Mouse (Mus musculus) CH12.LX (cell line): ENCODE data around the gene Adam8. TPM values are rescaled to one million over a fixed set of nuclear protein-coding genes. Genes with fewer than 3 reads are reported as not detected.

Source experiments
- DNase-seq: peaks from one replicate; pipeline ENCODE4 v3.0.0-alpha.2; 2013; ENCODE audit errors: extremely low read depth
- H3K27ac ChIP-seq: 2 replicates; pipeline ENCODE4 v1.5.1; 2012; ENCODE audit warnings: low read depth, mild to moderate bottlenecking, control low read depth, moderate library complexity; ENCODE audit not compliant: insufficient read depth
- H3K27me3 ChIP-seq: replicated peaks from 2 replicates; pipeline ENCODE3; 2012; ENCODE audit warnings: inconsistent platforms
- H3K36me3 ChIP-seq, 2 experiments: replicated peaks in 1 of 2; 2 replicates each; pipeline versions ENCODE3 to v1.6.1; 2012; ENCODE audit warnings: inconsistent platforms in 1 of 2, low read length in 1 of 2, mild to moderate bottlenecking in 1 of 2, mixed read lengths in 1 of 2, moderate library complexity in 1 of 2; ENCODE audit not compliant: control insufficient read depth in 1 of 2, insufficient read depth in 1 of 2
- H3K4me1 ChIP-seq, 2 experiments: 2 replicates each; pipeline ENCODE4 v1.6.1; 2012; ENCODE audit warnings: inconsistent platforms in 1 of 2, moderate library complexity in 1 of 2; ENCODE audit not compliant: insufficient read depth in 2 of 2, control insufficient read depth in 1 of 2
- H3K4me2 ChIP-seq: 2 replicates; pipeline ENCODE4 v1.6.1; 2012; ENCODE audit warnings: low read depth, mild to moderate bottlenecking, control low read depth; ENCODE audit not compliant: poor library complexity, insufficient read depth, severe bottlenecking
- H3K4me3 ChIP-seq, 3 experiments: fragments of 150-350 bp in 1 of 3; sonication (generic) in 1 of 3; replicated peaks in 1 of 3; 2 replicates each; pipeline versions ENCODE3 to v1.5.1; 2011 to 2012; ENCODE audit warnings: low read depth in 2 of 3, low read length in 2 of 3, mild to moderate bottlenecking in 2 of 3, moderate library complexity in 2 of 3, control low read depth in 1 of 3, improper control_type of control experiment in 1 of 3, inconsistent platforms in 1 of 3, mixed read lengths in 1 of 3; ENCODE audit not compliant: poor library complexity in 1 of 3
- H3K79me2 ChIP-seq: replicated peaks from 2 replicates; pipeline ENCODE4 v1.6.1; 2012; ENCODE audit warnings: mild to moderate bottlenecking, moderate library complexity; ENCODE audit not compliant: control insufficient read depth, poor library complexity, insufficient read depth, severe bottlenecking; ENCODE audit errors: extremely low read depth
- H3K9ac ChIP-seq: 2 replicates; pipeline ENCODE4 v1.6.1; 2012; ENCODE audit warnings: low read depth, mild to moderate bottlenecking, control low read depth, moderate library complexity; ENCODE audit not compliant: insufficient read depth
- H3K9me3 ChIP-seq: replicated peaks from 2 replicates; pipeline ENCODE3; 2012; ENCODE audit warnings: low read length, inconsistent platforms, mixed read lengths
- BHLHE40 ChIP-seq: IDR thresholded peaks from 2 replicates; pipeline ENCODE4 v1.6.1; 2011; ENCODE audit warnings: mild to moderate bottlenecking, low read depth, low read length, improper control_type of control experiment
- CHD2 ChIP-seq: IDR thresholded peaks from 2 replicates; pipeline ENCODE4 v1.6.1; 2011; ENCODE audit warnings: low read length, improper control_type of control experiment
- E2F4 ChIP-seq: IDR thresholded peaks from 2 replicates; pipeline ENCODE4 v1.6.1; 2011; ENCODE audit warnings: low read depth, low read length, improper control_type of control experiment; ENCODE audit not compliant: insufficient replicate concordance
- ELF1 ChIP-seq: IDR thresholded peaks from 2 replicates; pipeline ENCODE4 v1.6.1; 2014; ENCODE audit warnings: low read depth, mild to moderate bottlenecking, inconsistent platforms, low read length, improper control_type of control experiment
- EP300 ChIP-seq: IDR thresholded peaks from 2 replicates; pipeline ENCODE4 v1.6.1; 2011; ENCODE audit warnings: low read length, improper control_type of control experiment
- ETS1 ChIP-seq: conservative IDR thresholded peaks from 2 replicates; pipeline ENCODE4 v1.6.1; 2012; ENCODE audit warnings: low read depth, mild to moderate bottlenecking, inconsistent platforms, low read length, improper control_type of control experiment, moderate library complexity
- GABPA ChIP-seq: IDR thresholded peaks from 2 replicates; pipeline ENCODE4 v1.6.1; 2012; ENCODE audit warnings: low read depth, low read length, improper control_type of control experiment, inconsistent platforms; ENCODE audit not compliant: insufficient replicate concordance
- IRF4 ChIP-seq: IDR thresholded peaks from 2 replicates; pipeline ENCODE4 v1.6.1; 2014; ENCODE audit warnings: low read depth, mild to moderate bottlenecking, inconsistent platforms, low read length, improper control_type of control experiment
- JUN ChIP-seq: IDR thresholded peaks from 2 replicates; pipeline ENCODE4 v1.6.1; 2011; ENCODE audit warnings: low read depth, mild to moderate bottlenecking, low read length, improper control_type of control experiment, moderate library complexity; ENCODE audit not compliant: insufficient read depth
- MAFK ChIP-seq: IDR thresholded peaks from 2 replicates; pipeline ENCODE4 v1.6.1; 2011; ENCODE audit warnings: low read length, improper control_type of control experiment; ENCODE audit not compliant: insufficient replicate concordance
- MAZ ChIP-seq: IDR thresholded peaks from 2 replicates; pipeline ENCODE4 v1.6.1; 2012; ENCODE audit warnings: low read depth, mild to moderate bottlenecking, inconsistent platforms, low read length, improper control_type of control experiment, moderate library complexity
- MXI1 ChIP-seq: IDR thresholded peaks from 2 replicates; pipeline ENCODE4 v1.6.1; 2011; ENCODE audit warnings: mild to moderate bottlenecking, low read depth, low read length, improper control_type of control experiment
- MYC ChIP-seq: IDR thresholded peaks from 2 replicates; pipeline ENCODE4 v1.6.1; 2011; ENCODE audit warnings: low read depth, mild to moderate bottlenecking, improper control_type of control experiment, low read length
- NELFE ChIP-seq: IDR thresholded peaks from 2 replicates; pipeline ENCODE4 v1.6.1; 2011; ENCODE audit warnings: low read depth, low read length, improper control_type of control experiment
- NRF1 ChIP-seq: IDR thresholded peaks from 2 replicates; pipeline ENCODE4 v1.6.1; 2014; ENCODE audit warnings: low read depth, mild to moderate bottlenecking, inconsistent platforms, low read length, improper control_type of control experiment, moderate library complexity
- PAX5 ChIP-seq: IDR thresholded peaks from 2 replicates; pipeline ENCODE4 v1.6.1; 2012; ENCODE audit warnings: low read length, inconsistent platforms, mixed read lengths
- POLR2A ChIP-seq: IDR thresholded peaks from 2 replicates; pipeline ENCODE4 v1.6.1; 2011; ENCODE audit warnings: low read depth, mild to moderate bottlenecking, improper control_type of control experiment, low read length
- POLR2AphosphoS2 ChIP-seq: IDR thresholded peaks from 2 replicates; pipeline ENCODE4 v1.6.1; 2011; ENCODE audit warnings: low read depth, low read length, improper control_type of control experiment
- RCOR1 ChIP-seq: conservative IDR thresholded peaks from 2 replicates; pipeline ENCODE4 v1.6.1; 2012; ENCODE audit warnings: low read depth, mild to moderate bottlenecking, inconsistent platforms, low read length, improper control_type of control experiment
- TBP ChIP-seq: conservative IDR thresholded peaks from 2 replicates; pipeline ENCODE4 v1.6.1; 2011; ENCODE audit warnings: low read depth, low read length, improper control_type of control experiment
- TCF12 ChIP-seq: IDR thresholded peaks from 2 replicates; pipeline ENCODE4 v1.6.1; 2014; ENCODE audit warnings: low read depth, mild to moderate bottlenecking, inconsistent platforms, low read length, improper control_type of control experiment
- UBTF ChIP-seq: IDR thresholded peaks from 2 replicates; pipeline ENCODE4 v1.6.1; 2012; ENCODE audit warnings: low read depth, mild to moderate bottlenecking, inconsistent platforms, low read length, improper control_type of control experiment, moderate library complexity
- USF1 ChIP-seq: IDR thresholded peaks from 2 replicates; pipeline ENCODE4 v1.6.1; 2014; ENCODE audit warnings: low read depth, mild to moderate bottlenecking, inconsistent platforms, low read length, improper control_type of control experiment
- USF2 ChIP-seq: conservative IDR thresholded peaks from 2 replicates; pipeline ENCODE4 v1.6.1; 2011; ENCODE audit warnings: low read depth, low read length, improper control_type of control experiment
- ZC3H11A ChIP-seq: IDR thresholded peaks from 2 replicates; pipeline ENCODE4 v1.6.1; 2012; ENCODE audit warnings: low read depth, mild to moderate bottlenecking, inconsistent platforms, low read length, improper control_type of control experiment
- ZKSCAN1 ChIP-seq: IDR thresholded peaks from 2 replicates; pipeline ENCODE4 v1.6.1; 2012; ENCODE audit warnings: low read depth, inconsistent platforms, low read length, improper control_type of control experiment, borderline replicate concordance
- ZMIZ1 ChIP-seq: IDR thresholded peaks from 2 replicates; pipeline ENCODE4 v1.6.1; 2012; ENCODE audit warnings: low read depth, mild to moderate bottlenecking, inconsistent platforms, low read length, improper control_type of control experiment
- ZNF384 ChIP-seq: IDR thresholded peaks from 2 replicates; pipeline ENCODE4 v1.6.1; 2012; ENCODE audit warnings: low read depth, low read length, improper control_type of control experiment, inconsistent platforms
- dilution Hi-C: fragments of 300-500 bp; cut with MboI; formaldehyde crosslinking; loops from 2 replicates; pipeline ENCODE4 v1.14.3; 2020; ENCODE audit warnings: low sequenced_read_pairs; ENCODE audit not compliant: extremely low pct_unique_long_range_greater_than_20kb, extremely low pct_ligation_motif_present
- in situ Hi-C: fragments of 300-500 bp; cut with MboI; formaldehyde crosslinking; loops from 3 replicates; pipeline ENCODE4 v1.14.3; 2019; ENCODE audit warnings: low sequenced_read_pairs, low pct_ligation_motif_present, low pct_unique_long_range_greater_than_20kb, mixed read lengths
- polyA plus RNA-seq: library from polyadenylated mRNA; unstranded; fragments of >175 nt; gene quantifications from 2 replicates; pipeline ENCODE4 v1.2.1, GENCODE M21; 2012; ENCODE audit warnings: low read depth; ENCODE audit not compliant: insufficient read length
- total RNA-seq, 2 experiments: library from RNA; depleted of rRNA; stranded (reverse); fragments of 300-350 nt in 1 of 2; fragments of >200 nt in 1 of 2; gene quantifications; 2 replicates each; pipeline ENCODE4 v1.2.3; 2012 to 2014

Adam8 gene
- total and polyA plus RNA-seq, 3 experiments: 46.3 to 63.7 (median 46.5) TPM

- H3K9me3 ChIP-seq: no peaks in the 10 kb centered on the region
- no peak overlapping the region for H3K9ac ChIP-seq
- no peaks in the 10 kb centered on the region for H3K79me2 ChIP-seq
- H3K4me3 ChIP-seq: no peak overlapping the region
- H3K4me2 ChIP-seq: no peak overlapping the region
- peaks cover 45 to 85% of the 10 kb centered on the region in 2 experiments for H3K4me1 ChIP-seq
- in situ Hi-C loops (no loop called here), dilution Hi-C loops (no loop called here)
- no peaks in the 10 kb centered on the region for H3K27me3 ChIP-seq
- peak overlapping the region; percentile 72 for H3K27ac ChIP-seq
- TF ChIP-seq PAX5 (no peak), NELFE (no peak), GABPA (no peak), MYC (no peak), ZKSCAN1 (no peak), MAZ (no peak), USF2 (no peak), CHD2 (no peak), ZC3H11A (no peak), MAFK (no peak), UBTF (no peak), RCOR1 (no peak), ZNF384 (peak; percentile 66; the same call in 1 of the 2 replicates), IRF4 (0 out of 2 replicates have a peak, but pooled peaks have one; percentile 9), ZMIZ1 (no peak)
- peak; percentile 29 for DNase-seq
- peaks cover 0 to 3% of the 10 kb centered on the region in 2 experiments for H3K36me3 ChIP-seq
Observed at GRCm38 (mm10) chr7:139972923-139973331, 19.4 kb downstream of the Adam8 start.

GRCm38 (mm10) chr7:139971436-139971835, 20.9 kb downstream of the Adam8 start:
- no peak overlapping the region for H3K4me2 ChIP-seq
- peak; percentile 81 for DNase-seq
- peak; percentile 73 for TF ChIP-seq ETS1
- TF ChIP-seq MYC: no peak
- no peak for TF ChIP-seq E2F4
- no peak for TF ChIP-seq ELF1
- TF ChIP-seq TCF12: peak; percentile 45; the same call in 1 of the 2 replicates
- TF ChIP-seq ZKSCAN1: no peak
- TF ChIP-seq JUN: no peak
- TF ChIP-seq EP300: peak; percentile 35; the same call in 1 of the 2 replicates
- peak; percentile 73; the same call in 1 of the 2 replicates for TF ChIP-seq MAFK
- TF ChIP-seq ZNF384: no peak
- TF ChIP-seq ZMIZ1: no peak
- no peak for TF ChIP-seq NRF1
- peak; percentile 61; the same call in 1 of the 2 replicates for TF ChIP-seq TBP
- TF ChIP-seq USF1: no peak
- no peak for TF ChIP-seq ZC3H11A
- no peak; the same call in 1 of the 2 replicates for TF ChIP-seq POLR2AphosphoS2
- TF ChIP-seq GABPA: no peak
- 0 out of 2 replicates have a peak, but pooled peaks have one; percentile 32 for TF ChIP-seq BHLHE40
- no peak for TF ChIP-seq MXI1
- peak; percentile 43; the same call in 1 of the 2 replicates for TF ChIP-seq POLR2A
- TF ChIP-seq, all 38 proteins: peak for 7
- dilution Hi-C loops (no loop called here), in situ Hi-C loops (no loop called here)
- H3K36me3 ChIP-seq: no peaks in the 10 kb centered on the region
- no peaks in the 10 kb centered on the region for H3K79me2 ChIP-seq
- peak overlapping the region; percentile 23 for H3K9ac ChIP-seq
- H3K9me3 ChIP-seq: no peaks in the 10 kb centered on the region
- H3K4me1 ChIP-seq: peaks cover 55 to 85% of the 10 kb centered on the region in 2 experiments
- no peaks in the 10 kb centered on the region for H3K27me3 ChIP-seq
- peak overlapping the region; percentile 99 for H3K27ac ChIP-seq
- peak overlapping the region in 1 of 3 experiments; percentile 45 for H3K4me3 ChIP-seq
